Comparison of ENCODE assay signal across 14 mouse cellular contexts in genomic region chr12:8788469-8788868, GRCm38 (mm10).
"Had no signal": no experiment of that assay in that cellular context is flagged by ENCODE, and none has a peak within 500 bp of the region (broad histone marks: within the 10 kb centered on the region; RNA-seq: fewer than 3 reads in every experiment).

No protein-coding gene starts in this region.

- H3K27me3 ChIP-seq: limb, embryonic 15.5 days; liver, embryonic 12.5 days; midbrain, embryonic 15.5 days; neural tube, embryonic 12.5 days; stomach, embryonic 15.5 days had no signal

- H3K9me3 ChIP-seq: limb, embryonic 15.5 days; liver, embryonic 12.5 days; midbrain, embryonic 15.5 days; neural tube, embryonic 12.5 days; stomach, embryonic 15.5 days had no signal

- DNase-seq: kidney, adult 9 months; kidney, postnatal 10 days; kidney, postnatal 4 days; left cerebral cortex, postnatal 4 days; right cerebral cortex, postnatal 14 days; thymus, postnatal 4 days had no signal

- H3K4me3 ChIP-seq: layer of hippocampus, adult 2 months; limb, embryonic 15.5 days; liver, embryonic 12.5 days; midbrain, embryonic 15.5 days; neural tube, embryonic 12.5 days; stomach, embryonic 15.5 days had no signal

- H3K4me1 ChIP-seq: midbrain, embryonic 15.5 days had no signal

- H3K27ac ChIP-seq: hindbrain, embryonic 14.5 days; layer of hippocampus, adult 2 months; liver, embryonic 12.5 days; midbrain, embryonic 15.5 days; neural tube, embryonic 12.5 days; stomach, embryonic 15.5 days had no signal

- H3K36me3 ChIP-seq: midbrain, embryonic 15.5 days had no signal

- ATAC-seq: intestine, embryonic 16.5 days; liver, embryonic 12.5 days; midbrain, embryonic 15.5 days had no signal

- H3K4me2 ChIP-seq: hindbrain, embryonic 14.5 days; limb, embryonic 15.5 days; liver, embryonic 12.5 days; midbrain, embryonic 15.5 days; neural tube, embryonic 12.5 days; stomach, embryonic 15.5 days had no signal

- H3K9ac ChIP-seq: hindbrain, embryonic 14.5 days; limb, embryonic 15.5 days; liver, embryonic 12.5 days; midbrain, embryonic 15.5 days; neural tube, embryonic 12.5 days; stomach, embryonic 15.5 days had no signal
